Mouse (Mus musculus) MEL-GATA-1-ER (cell line): Measurements from ENCODE around the gene Fbxw5.

ENCODE experiments used
- DNase-seq: peaks from one replicate; pipeline ENCODE4 v3.0.0-alpha.2; 2012; ENCODE audit warnings: low read depth; ENCODE audit errors: extremely low read depth

Gene Fbxw5

DNA sequence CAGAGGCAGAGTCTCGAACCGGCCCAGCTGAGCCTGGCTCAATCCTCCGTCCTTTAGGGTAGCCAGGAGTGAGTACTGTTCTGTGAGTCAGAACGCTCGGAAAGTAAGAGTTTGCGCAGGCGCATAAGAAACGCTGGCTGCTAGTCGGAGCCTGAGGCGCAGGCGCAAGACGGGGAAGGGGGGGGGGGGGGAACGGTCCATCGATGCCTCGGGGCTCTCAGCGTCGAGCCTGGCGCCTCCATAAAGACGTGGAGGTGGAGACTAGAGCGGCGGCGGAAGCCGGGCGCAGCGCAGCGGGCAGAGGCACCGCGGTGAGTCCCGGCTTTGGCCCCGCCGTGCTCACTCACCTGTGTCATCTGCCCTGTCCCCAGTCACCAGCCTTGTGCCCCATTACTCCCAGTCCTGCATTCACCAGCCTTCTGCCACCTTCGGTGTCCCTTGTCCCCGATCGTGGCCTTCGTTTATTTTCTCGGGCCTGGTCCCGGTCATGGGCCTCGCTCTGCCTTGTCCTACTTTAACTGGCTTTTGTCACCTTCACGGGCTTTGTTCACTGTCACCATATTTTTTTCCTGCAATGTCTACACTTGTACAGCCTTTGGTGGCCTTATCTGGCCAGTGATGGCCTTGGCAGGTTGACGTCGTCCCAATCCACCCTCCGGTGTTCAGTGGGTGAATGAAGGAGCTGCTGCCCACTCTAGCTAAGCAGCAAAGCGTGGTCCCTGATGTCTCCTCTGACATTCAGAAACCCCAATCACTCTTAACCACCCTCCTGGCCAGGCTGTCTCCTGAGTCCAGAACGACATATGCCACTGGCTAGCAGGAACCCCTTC lies at the start of gene Fbxw5:
Gene Fbxw5 (plus strand): TSS at position 175 of the 830 bp plus-strand sequence.
- DNase-seq, result peak; percentile 89

GRCm38 (mm10) chr2:25450853-25451647 lies 49.5 kb upstream of the Fbxw5 start:
- DNase-seq, result no peak

GRCm38 (mm10) chr2:25452951-25453350 lies 47.6 kb upstream of the Fbxw5 start:
- no peak for DNase-seq

GRCm38 (mm10) chr2:25456205-25456953 lies 44.2 kb upstream of the Fbxw5 start, which contains the start of gene Clic3:
Gene Clic3 (plus strand): TSS chr2:25456838.
- no peak for DNase-seq

DNA sequence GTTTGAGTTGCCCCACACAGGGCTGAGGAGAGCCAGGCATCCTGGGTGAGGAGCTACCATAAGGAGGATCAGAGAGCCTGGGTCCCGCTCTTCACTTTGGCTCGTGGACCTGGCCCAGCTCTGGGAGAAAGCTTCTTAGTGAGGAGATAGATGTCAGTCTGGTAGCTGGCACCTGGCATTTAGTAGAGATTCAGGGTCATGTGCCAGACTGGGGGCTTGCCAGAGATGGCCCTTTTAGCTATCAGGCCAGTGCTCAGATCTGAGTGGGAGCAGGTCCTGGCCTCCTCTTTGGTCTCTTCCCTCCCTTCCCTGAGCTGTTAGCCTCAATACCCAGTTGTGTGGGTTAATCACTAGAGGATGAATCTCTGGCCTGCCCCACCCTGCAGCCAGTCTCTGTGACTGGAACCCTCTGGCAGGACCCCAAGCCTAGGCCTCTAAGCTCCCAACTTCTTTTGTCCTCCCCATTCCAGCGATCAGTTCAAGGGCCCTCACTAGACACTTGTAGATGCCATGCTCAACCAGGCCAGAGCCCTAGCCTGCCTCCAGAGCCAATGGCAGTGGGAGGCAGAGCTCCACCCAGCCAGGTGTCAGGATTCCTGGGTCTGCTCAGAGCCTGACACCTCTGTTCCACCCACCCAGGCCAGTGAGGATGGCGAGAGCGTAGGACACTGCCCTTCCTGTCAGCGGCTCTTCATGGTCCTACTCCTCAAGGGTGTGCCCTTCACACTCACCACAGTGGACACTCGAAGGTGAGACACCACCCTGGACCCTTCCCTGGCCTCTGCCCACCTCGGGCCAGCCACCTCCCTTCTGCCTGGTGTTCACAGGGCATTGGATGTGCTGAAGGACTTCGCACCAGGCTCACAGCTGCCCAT lies 43.3 kb upstream of the Fbxw5 start:
- no peak for DNase-seq

- no peak for DNase-seq
Observed at GRCm38 (mm10) chr2:25458911-25459310, 41.6 kb upstream of the Fbxw5 start.

DNA sequence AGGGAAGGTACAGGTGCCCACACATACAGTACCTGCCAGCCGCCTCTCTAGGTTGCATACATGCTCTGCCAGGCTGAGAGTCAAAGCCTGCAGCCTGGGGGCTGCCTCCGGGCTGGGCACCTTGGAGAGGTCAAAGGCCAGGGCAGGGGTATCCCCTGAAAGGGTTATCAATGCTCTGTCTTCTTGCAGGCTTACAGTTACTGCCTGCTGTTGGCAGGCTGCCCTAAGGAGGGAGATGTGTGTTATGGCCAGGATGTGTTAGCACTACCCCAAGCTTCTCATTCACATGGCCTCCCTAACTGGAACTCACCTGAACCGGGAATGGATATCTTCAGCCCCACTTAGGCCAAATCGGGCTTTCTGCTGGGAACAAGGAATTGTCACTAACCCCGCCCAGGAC lies 40.4 kb upstream of the Fbxw5 start:
- DNase-seq, result peak; percentile 23

DNA sequence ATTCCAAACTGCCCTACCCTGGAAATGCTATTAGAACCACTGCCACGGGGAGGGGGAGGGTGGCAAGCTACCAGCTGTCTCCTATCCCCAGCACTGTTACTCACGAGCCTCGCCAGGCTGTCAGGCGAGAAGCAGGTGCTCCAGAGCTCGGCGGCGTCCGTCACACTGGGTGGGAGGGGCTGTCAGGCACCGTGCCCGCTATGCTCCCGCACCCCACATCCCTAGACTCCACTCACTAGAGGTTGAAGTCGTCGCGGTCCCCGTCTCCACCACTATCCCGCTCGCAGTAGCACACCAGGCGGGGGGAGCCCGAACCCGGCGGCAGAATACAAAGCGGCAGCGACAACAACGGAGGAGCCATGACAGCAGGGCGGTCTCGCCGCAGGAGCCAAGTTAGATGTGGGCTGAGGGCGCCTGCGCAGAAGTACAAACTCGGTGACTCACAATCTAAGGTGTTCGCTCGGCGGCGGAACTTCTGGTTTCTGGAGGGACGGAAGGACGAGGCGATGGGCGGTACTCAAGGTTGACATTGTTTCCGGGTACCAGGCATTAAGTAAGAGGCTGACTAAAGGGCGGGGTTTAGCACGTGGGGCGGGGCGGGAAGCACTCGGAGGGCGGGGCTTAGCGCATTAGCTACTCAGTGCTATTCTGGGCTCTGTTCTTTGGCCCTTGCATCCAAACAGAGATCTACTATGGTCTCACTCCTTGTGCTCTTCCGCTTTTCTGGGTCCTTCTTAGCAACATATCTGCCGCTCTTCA lies 39.8 kb upstream of the Fbxw5 start, which contains the start of gene Paxx:
Gene Paxx (minus strand): TSS at position 544 of the 759 bp plus-strand sequence.
- DNase-seq, result peak; percentile 98

DNA sequence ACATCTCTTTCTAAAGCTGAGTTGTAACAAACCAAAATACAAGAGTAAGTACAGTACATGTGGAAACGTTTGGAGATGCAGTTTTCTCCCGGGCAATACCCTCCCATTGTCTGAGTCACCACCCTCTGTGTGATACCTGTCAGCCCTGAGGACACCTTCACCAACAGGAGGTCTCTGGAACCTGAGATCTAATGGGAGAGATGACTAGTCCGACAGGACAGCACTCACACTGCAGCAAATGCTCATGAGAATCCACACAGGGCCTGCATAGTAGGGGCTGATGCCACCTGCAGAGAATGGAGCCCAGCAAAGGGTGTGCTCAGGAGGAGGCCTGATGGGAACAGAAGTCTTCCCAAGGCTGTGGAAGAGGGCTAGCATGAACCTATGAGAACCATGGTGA lies 39.1 kb upstream of the Fbxw5 start:
- no peak for DNase-seq

DNA sequence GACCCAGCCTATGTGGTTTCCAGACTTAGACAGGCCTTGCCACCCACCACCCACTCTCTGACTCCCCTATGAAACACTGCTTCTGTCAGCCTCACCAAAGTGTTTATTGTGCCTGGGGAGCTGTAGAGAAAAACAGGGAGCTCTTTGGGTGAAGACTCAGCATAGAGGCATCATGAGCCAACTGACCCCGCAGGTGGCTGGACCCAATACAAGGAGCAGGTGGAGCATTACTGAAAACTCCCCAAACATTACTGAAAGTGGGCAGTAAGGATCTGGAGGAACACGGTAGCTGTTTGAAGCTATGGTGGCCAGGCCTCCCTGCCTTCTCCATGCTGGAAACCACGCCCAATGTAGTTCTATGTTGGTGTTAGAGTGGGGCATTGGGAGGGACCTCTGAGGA lies 36.9 kb upstream of the Fbxw5 start:
- no peak for DNase-seq

DNA sequence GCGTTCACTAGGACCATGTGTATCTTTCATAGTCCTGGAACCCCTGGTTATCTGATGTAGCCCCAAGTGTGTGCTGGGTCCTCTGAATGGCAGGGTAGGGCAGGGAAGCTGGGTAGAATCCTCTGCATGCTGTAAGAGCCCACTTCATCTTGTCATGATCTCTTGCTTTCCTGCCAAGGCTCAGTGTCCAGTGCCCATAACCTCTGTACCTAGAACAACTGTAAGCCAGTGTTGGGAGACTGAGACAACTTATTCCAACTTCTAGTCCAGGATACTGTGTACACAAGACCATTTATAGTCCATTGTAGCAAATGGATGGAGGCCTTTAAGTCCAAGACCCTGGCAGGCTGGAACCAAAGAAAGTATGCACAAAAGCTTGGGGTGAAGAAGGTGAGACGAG lies 35.3 kb upstream of the Fbxw5 start:
- DNase-seq, result no peak

DNA sequence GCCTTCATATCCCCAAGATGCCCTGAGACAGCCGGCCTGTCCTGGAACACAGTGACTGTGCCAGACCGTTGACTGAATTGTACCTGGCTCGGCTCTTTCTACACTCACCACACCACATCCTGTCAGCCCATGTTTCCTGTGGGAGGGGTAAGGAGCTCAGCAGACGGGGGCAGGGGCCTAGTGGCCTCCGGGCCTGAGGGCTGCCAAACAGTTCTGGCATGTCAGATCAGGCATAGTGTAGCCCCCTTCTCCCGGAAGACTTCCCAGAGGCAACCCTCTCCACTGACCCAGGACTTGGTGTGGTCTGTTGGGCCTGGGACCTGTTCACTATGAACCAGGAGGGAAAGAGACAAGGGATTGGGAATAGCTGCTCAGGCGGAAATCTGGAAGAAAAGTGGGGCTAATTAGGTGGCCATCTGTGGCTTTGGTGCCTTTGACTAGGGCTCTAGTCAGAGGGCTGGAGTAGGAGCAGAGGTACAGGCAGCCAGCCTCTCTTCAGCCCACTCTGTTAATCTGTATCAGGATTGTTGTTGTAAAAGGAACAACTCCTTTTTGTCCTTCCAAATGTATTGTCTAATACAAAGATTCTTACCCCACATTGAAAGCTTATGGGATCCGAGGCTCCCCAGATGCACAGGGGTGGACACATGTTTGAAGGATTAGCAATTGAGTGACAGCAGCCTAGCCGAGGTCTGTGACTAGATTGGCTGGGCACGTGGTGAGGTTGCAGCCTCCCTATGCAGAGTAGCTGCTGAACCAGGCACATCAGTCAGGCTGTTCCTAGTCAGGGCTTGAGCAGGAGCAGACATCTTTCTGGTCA lies 34.5 kb upstream of the Fbxw5 start:
- no peak for DNase-seq

- no peak for DNase-seq
Observed at GRCm38 (mm10) chr2:25467606-25468303, 32.8 kb upstream of the Fbxw5 start.

- no peak for DNase-seq
Observed at GRCm38 (mm10) chr2:25468962-25469915, 31.3 kb upstream of the Fbxw5 start.

DNA sequence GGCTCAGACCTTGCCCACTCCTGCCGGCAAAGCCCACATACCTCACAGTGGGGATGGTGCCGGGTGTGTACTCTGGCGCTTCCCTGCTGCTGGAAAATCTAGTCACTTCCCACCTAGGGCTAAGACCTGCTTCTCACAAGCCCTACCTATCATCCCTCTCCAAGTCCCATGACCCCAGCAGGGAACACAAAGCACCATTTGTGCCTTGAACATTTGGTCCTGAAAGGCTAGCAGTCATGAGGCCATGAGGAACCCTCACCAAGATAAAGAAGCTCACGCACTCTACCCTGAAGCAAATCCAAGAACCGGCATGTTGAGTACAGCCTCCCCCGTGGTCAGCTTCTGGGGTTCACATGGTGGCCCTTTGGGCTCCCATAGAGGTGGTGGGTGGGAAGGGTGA lies 30.6 kb upstream of the Fbxw5 start, which contains the start of gene Ptgds:
Gene Ptgds (minus strand): TSS at position 78 of the 400 bp plus-strand sequence.
- no peak for DNase-seq

GRCm38 (mm10) chr2:25472550-25472949 lies 28.0 kb upstream of the Fbxw5 start:
- no peak for DNase-seq

DNA sequence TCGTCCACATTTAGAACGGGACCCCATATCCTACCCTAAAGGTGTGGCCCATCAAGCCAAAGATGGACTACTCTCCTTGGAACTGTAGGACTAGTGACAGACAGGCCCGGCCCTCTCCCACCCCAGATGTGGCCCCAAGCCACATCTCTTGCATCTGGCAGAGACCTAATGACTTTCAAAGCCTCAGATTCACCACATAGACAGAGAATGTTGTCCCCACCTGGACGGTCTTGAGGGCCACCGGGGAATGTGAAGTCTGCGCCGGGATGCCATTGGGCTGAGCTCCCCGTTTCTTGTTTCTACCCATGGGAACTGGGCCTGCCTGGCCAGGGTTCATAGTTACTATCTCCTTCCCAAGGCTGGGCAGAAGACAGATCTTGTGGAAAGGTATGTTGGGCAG lies 23.0 kb upstream of the Fbxw5 start:
- no peak for DNase-seq
